Mouse (Mus musculus) liver, embryonic 15.5 days (tissue): ENCODE measurements around the gene Abcc6. TPM values are rescaled to one million over a fixed set of nuclear protein-coding genes. Genes with fewer than 3 reads are reported as not detected.
"Not testable (repeated sequence)": the region's sequence is repeated elsewhere in the genome, so short reads cannot be mapped to it uniquely, and the experiment has no call there.

Experiments
- ATAC-seq: fragments of 200-750 bp; cut with Nextera tagmentation; 2 replicates; pipeline ENCODE4 v1.8.0; 2017; ENCODE audit warnings: moderate number of reproducible peaks, mild to moderate bottlenecking, moderate library complexity; ENCODE audit not compliant: insufficient read depth
- H3K27ac ChIP-seq: fragments of 300-500 bp; sonication (generic); replicated peaks from 2 replicates; pipeline ENCODE4 v1.5.1; 2015; ENCODE audit warnings: mild to moderate bottlenecking, inconsistent platforms
- H3K27me3 ChIP-seq: fragments of 300-500 bp; sonication (generic); 2 replicates; pipeline ENCODE4 v1.6.1; 2015; ENCODE audit warnings: mild to moderate bottlenecking, inconsistent platforms
- H3K36me3 ChIP-seq: fragments of 300-500 bp; sonication (generic); replicated peaks from 2 replicates; pipeline ENCODE4 v1.6.1; 2015; ENCODE audit warnings: moderate library complexity, mild to moderate bottlenecking, inconsistent platforms
- H3K4me1 ChIP-seq: fragments of 300-500 bp; sonication (generic); replicated peaks from 2 replicates; pipeline ENCODE4 v1.6.1; 2015; ENCODE audit warnings: inconsistent platforms
- H3K4me2 ChIP-seq: fragments of 300-500 bp; sonication (generic); 2 replicates; pipeline ENCODE4 v1.6.1; 2015; ENCODE audit warnings: moderate library complexity, mild to moderate bottlenecking, inconsistent platforms
- H3K4me3 ChIP-seq: fragments of 300-500 bp; sonication (generic); replicated peaks from 2 replicates; pipeline ENCODE4 v1.5.1; 2015; ENCODE audit warnings: mild to moderate bottlenecking, inconsistent platforms
- H3K9ac ChIP-seq: fragments of 300-500 bp; sonication (generic); 2 replicates; pipeline ENCODE4 v1.6.1; 2015; ENCODE audit warnings: moderate library complexity, mild to moderate bottlenecking, inconsistent platforms
- H3K9me3 ChIP-seq: fragments of 300-500 bp; sonication (generic); replicated peaks from 2 replicates; pipeline ENCODE4 v1.6.1; 2016; ENCODE audit warnings: inconsistent platforms
- WGBS: fragments of 180-500 bp; shearing (Covaris S2); methylation state at CpG from one replicate; pipeline ENCODE4 v1.1.7; 2015; ENCODE audit warnings: mixed read lengths; ENCODE audit not compliant: insufficient replicate concordance; 5-methylcytosine and 5-hydroxymethylcytosine counted together
- polyA plus RNA-seq: library from polyadenylated mRNA; unstranded; fragments of >200 nt; fragmentation: Nextera tagmentation; extraction: Ambion mirVana; gene quantifications from 2 replicates; pipeline ENCODE4 v1.2.1, GENCODE M21; 2015

Abcc6 gene
- polyA plus RNA-seq, 1 experiment from 2014 or later = 11.4 TPM

- Histone ChIP-seq H3K9ac (no peak overlapping the region), H3K4me1 (no peaks in the 10 kb centered on the region), H3K36me3 (no peaks in the 10 kb centered on the region), H3K4me2 (no peak overlapping the region), H3K27me3 (no peaks in the 10 kb centered on the region), H3K27ac (no peak overlapping the region), H3K4me3 (no peak overlapping the region), H3K9me3 (no peaks in the 10 kb centered on the region)
- no peak for ATAC-seq
- 33% methylated on average over 2 of the region's 2 CpGs for WGBS
These were observed 90.3 kb downstream of the Abcc6 start for GRCm38 (mm10) chr7:45939836-45940235.

GRCm38 (mm10) chr7:45935114-45935513, 95.0 kb downstream of the Abcc6 start:
- no peaks in the 10 kb centered on the region for H3K9me3 ChIP-seq
- no peaks in the 10 kb centered on the region for H3K36me3 ChIP-seq
- H3K4me1 ChIP-seq = no peaks in the 10 kb centered on the region
- peak; percentile 40; the same call in 1 of the 2 replicates for ATAC-seq
- no peaks in the 10 kb centered on the region for H3K27me3 ChIP-seq
- WGBS = 15% methylated on average over 7 of the region's 7 CpGs
- no peak overlapping the region for H3K9ac ChIP-seq
- no peak overlapping the region for H3K4me3 ChIP-seq
- no peak overlapping the region for H3K27ac ChIP-seq
- no peak overlapping the region for H3K4me2 ChIP-seq

GRCm38 (mm10) chr7:45933766-45934165, 96.3 kb downstream of the Abcc6 start:
- H3K9ac ChIP-seq, ATAC-seq, H3K36me3 ChIP-seq, H3K27ac ChIP-seq, H3K27me3 ChIP-seq, H3K4me3 ChIP-seq, H3K4me2 ChIP-seq, H3K9me3 ChIP-seq, H3K4me1 ChIP-seq: not testable (repeated sequence)
- WGBS = 74% methylated on average over 12 of the region's 12 CpGs

GRCm38 (mm10) chr7:45929688-45930087, 100.4 kb downstream of the Abcc6 start:
- WGBS = 82% methylated on average over 1 of the region's 1 CpGs
- H3K27me3 ChIP-seq = no peaks in the 10 kb centered on the region; the same call in 1 of the 2 replicates

GRCm38 (mm10) chr7:45928626-45929295, 101.3 kb downstream of the Abcc6 start:
- no peak for ATAC-seq
- H3K4me3 ChIP-seq = no peak overlapping the region
- H3K9ac ChIP-seq = no peak overlapping the region
- H3K4me1 ChIP-seq = peaks cover 11% of the 10 kb centered on the region
- H3K36me3 ChIP-seq = no peaks in the 10 kb centered on the region
- H3K9me3 ChIP-seq = no peaks in the 10 kb centered on the region
- H3K27me3 ChIP-seq = no peaks in the 10 kb centered on the region; the same call in 1 of the 2 replicates
- H3K4me2 ChIP-seq = no peak overlapping the region
- 51% methylated on average over 20 of the region's 23 CpGs for WGBS
- no peak overlapping the region for H3K27ac ChIP-seq

More at GRCm38 (mm10) chr7:45929688-45930087, 100.4 kb downstream of the Abcc6 start:
- H3K9ac ChIP-seq = no peak overlapping the region
- no peaks in the 10 kb centered on the region for H3K36me3 ChIP-seq
- no peak overlapping the region for H3K4me2 ChIP-seq
- ATAC-seq = no peak
- H3K9me3 ChIP-seq = no peaks in the 10 kb centered on the region
- H3K4me1 ChIP-seq = peaks cover 2% of the 10 kb centered on the region
- H3K27ac ChIP-seq = no peak overlapping the region
- no peak overlapping the region for H3K4me3 ChIP-seq

GRCm38 (mm10) chr7:45924429-45924816, 105.7 kb downstream of the Abcc6 start:
- no peak for ATAC-seq
- 8% methylated on average over 14 of the region's 14 CpGs for WGBS
- Histone ChIP-seq H3K4me1 (peaks cover 54% of the 10 kb centered on the region), H3K9me3 (no peaks in the 10 kb centered on the region), H3K36me3 (no peaks in the 10 kb centered on the region), H3K4me3 (peak overlapping the region; percentile 60), H3K27me3 (no peaks in the 10 kb centered on the region; the same call in 1 of the 2 replicates), H3K4me2 (peak overlapping the region; percentile 72), H3K9ac (peak overlapping the region; percentile 28; the same call in 1 of the 2 replicates), H3K27ac (peak overlapping the region; percentile 87)

- Histone ChIP-seq H3K9me3 (no peaks in the 10 kb centered on the region), H3K4me3 (peak within 1 kb of the TSS; percentile 60), H3K4me2 (peak within 1 kb of the TSS; percentile 72), H3K36me3 (0 out of 2 replicates have a peak, but pooled peaks cover 4% of the 10 kb centered on the region), H3K27ac (peak within 1 kb of the TSS; percentile 87), H3K4me1 (peaks cover 59% of the 10 kb centered on the region), H3K9ac (peak within 1 kb of the TSS; percentile 28), H3K27me3 (no peaks in the 10 kb centered on the region; the same call in 1 of the 2 replicates)
- ATAC-seq = peak; percentile 62
- 2% methylated on average over 24 of the region's 24 CpGs for WGBS
These were observed 106.2 kb downstream of the Abcc6 start, which contains the start of gene Ccdc114 for GRCm38 (mm10) chr7:45923762-45924428. Gene Ccdc114, plus strand, starts transcription at chr7:45924072.

- H3K4me3 ChIP-seq = peak overlapping the region; percentile 60
- H3K4me2 ChIP-seq = peak overlapping the region; percentile 72
- H3K4me1 ChIP-seq = peaks cover 62% of the 10 kb centered on the region
- peak; percentile 83 for ATAC-seq
- no peaks in the 10 kb centered on the region for H3K9me3 ChIP-seq
- H3K27me3 ChIP-seq = no peaks in the 10 kb centered on the region; the same call in 1 of the 2 replicates
- WGBS = under 1% methylated on average over 37 of the region's 37 CpGs
- peak overlapping the region; percentile 87 for H3K27ac ChIP-seq
- H3K36me3 ChIP-seq = peaks cover 7% of the 10 kb centered on the region; the same call in 1 of the 2 replicates
- peak overlapping the region; percentile 28 for H3K9ac ChIP-seq
These were observed 107.0 kb downstream of the Abcc6 start for GRCm38 (mm10) chr7:45922928-45923761.

- Histone ChIP-seq H3K9me3 (no peaks in the 10 kb centered on the region), H3K9ac (peak overlapping the region; percentile 23; the same call in 1 of the 2 replicates), H3K27ac (peak overlapping the region; percentile 87), H3K36me3 (peaks cover 15% of the 10 kb centered on the region; the same call in 1 of the 2 replicates), H3K4me3 (0 out of 2 replicates have a peak overlapping the region, but pooled peaks have one; percentile 60), H3K4me1 (peaks cover 73% of the 10 kb centered on the region), H3K27me3 (no peaks in the 10 kb centered on the region), H3K4me2 (peak overlapping the region; percentile 73)
- WGBS = 49% methylated on average over 12 of the region's 12 CpGs
- ATAC-seq = no peak
These were observed 108.0 kb downstream of the Abcc6 start for GRCm38 (mm10) chr7:45921950-45922600.

GRCm38 (mm10) chr7:45921242-45921621, 108.9 kb downstream of the Abcc6 start, which contains the start of gene Emp3:
Gene Emp3, minus strand, starts transcription at chr7:45921404.
- Histone ChIP-seq H3K36me3 (peaks cover 15% of the 10 kb centered on the region; the same call in 1 of the 2 replicates), H3K9ac (peak within 1 kb of the TSS; percentile 59), H3K4me3 (peak within 1 kb of the TSS; percentile 58), H3K4me1 (peaks cover 81% of the 10 kb centered on the region), H3K4me2 (peak within 1 kb of the TSS; percentile 73), H3K27me3 (no peaks in the 10 kb centered on the region), H3K9me3 (no peaks in the 10 kb centered on the region), H3K27ac (peak within 1 kb of the TSS; percentile 87)
- peak; percentile 19; the same call in 1 of the 2 replicates for ATAC-seq
- 3% methylated on average over 9 of the region's 9 CpGs for WGBS
